Mouse (Mus musculus): ENCODE data around the gene Stox2. TPM values are rescaled to one million over a fixed set of nuclear protein-coding genes. Genes with fewer than 3 reads are reported as not detected.

Gene Stox2
- total and polyA plus RNA-seq, 3 experiments, result 0.27 TPM; not detected in 2

DNA sequence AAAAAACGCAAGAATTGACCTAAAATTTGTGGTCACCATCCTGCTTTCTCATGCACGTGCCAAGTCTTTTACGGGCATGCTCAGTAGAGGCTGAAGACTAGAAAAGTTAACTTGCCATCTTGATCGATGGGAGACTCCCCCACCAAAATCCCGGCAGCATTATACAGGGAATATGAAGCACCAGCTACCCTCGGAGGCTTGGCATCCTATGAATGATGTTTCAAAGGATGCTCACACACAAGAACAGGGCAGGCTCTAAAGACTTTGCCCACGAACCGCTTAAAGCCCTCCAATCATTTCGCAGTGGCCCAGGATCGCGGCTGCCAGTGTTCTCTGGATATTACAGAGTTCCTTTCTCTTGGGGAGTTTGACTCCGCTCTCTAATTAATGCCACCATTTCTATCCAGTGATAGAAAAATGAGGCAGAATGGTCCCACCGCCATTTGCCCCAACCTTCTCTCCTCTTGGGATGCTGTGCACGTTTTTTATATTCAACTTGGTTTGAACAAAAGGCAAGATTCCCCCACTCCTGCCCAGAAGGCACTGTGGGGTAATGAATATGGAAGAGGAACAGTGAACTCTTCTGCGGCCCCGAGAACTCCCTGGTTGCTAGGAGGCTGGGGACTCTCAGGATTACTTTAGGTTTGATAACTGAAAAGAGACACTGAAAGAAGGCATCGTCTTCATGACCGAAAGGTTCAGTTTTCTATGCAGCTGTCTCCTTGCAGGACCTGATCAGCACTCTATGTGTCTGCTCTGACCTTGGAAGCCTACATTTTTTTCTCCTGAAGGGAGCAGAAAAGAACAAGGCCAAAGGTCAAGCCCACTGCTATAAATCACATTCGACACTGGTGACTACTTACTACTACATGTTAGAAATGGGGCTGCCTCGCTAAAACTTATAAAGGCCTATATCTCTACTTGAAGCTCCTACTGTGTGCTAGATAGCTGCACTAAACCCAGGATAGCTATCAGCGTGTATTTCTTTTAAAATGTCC is 161.5 kb downstream of the Stox2 start:
- Histone ChIP-seq H3K36me3 (replicated peaks) (no peaks in the 10 kb centered on the region), H3K9me3 (replicated peaks) (peaks cover 21% of the 10 kb centered on the region), H3K4me1 (ENCODE audit: insufficient read depth, low read depth, low read length) (no peaks in the 10 kb centered on the region), H3K27me3 (ENCODE audit: insufficient read depth, low read length) (no peaks in the 10 kb centered on the region), H3K4me3 (ENCODE audit: low read depth, low read length) (no peak overlapping the region)
- no peak for ATAC-seq (ENCODE audit: extremely low read depth, insufficient number of reproducible peaks, low FRiP score, poor library complexity, severe bottlenecking)
- DNase-seq (ENCODE audit: low spot score), result no peak
- TF ChIP-seq GATA1 (IDR thresholded peaks at IDR 0.05; ENCODE audit: borderline replicate concordance, low read length) (no peak), GATA2 (IDR thresholded peaks at IDR 0.05; ENCODE audit: borderline replicate concordance, low read depth, low read length) (no peak), POLR2AphosphoS5 (IDR thresholded peaks at IDR 0.05; ENCODE audit: insufficient replicate concordance, low read depth, low read length) (no peak), TAL1 (conservative IDR thresholded peaks at IDR 0.05; ENCODE audit: low read depth, low read length) (no peak), CTCF (IDR thresholded peaks at IDR 0.05; ENCODE audit: low read depth, low read length) (no peak)

GRCm38 (mm10) chr8:47279898-47280297 is 166.3 kb downstream of the Stox2 start:
- TF ChIP-seq POLR2AphosphoS5 (IDR thresholded peaks at IDR 0.05; ENCODE audit: insufficient replicate concordance, low read depth, low read length), result no peak
- TF ChIP-seq CTCF (IDR thresholded peaks at IDR 0.05; ENCODE audit: low read depth, low read length), result no peak
- no peak for TF ChIP-seq GATA1 (IDR thresholded peaks at IDR 0.05; ENCODE audit: borderline replicate concordance, low read length)
- no peak for TF ChIP-seq TAL1 (conservative IDR thresholded peaks at IDR 0.05; ENCODE audit: low read depth, low read length)
- TF ChIP-seq GATA2 (IDR thresholded peaks at IDR 0.05; ENCODE audit: borderline replicate concordance, low read depth, low read length), result no peak
- DNase-seq (ENCODE audit: low spot score), result no peak
- no peaks in the 10 kb centered on the region for H3K27me3 ChIP-seq (ENCODE audit: insufficient read depth, low read length)
- no peaks in the 10 kb centered on the region for H3K36me3 ChIP-seq (replicated peaks)
- no peaks in the 10 kb centered on the region for H3K9me3 ChIP-seq (replicated peaks)
- no peak overlapping the region for H3K4me3 ChIP-seq (ENCODE audit: low read depth, low read length)
- no peaks in the 10 kb centered on the region for H3K4me1 ChIP-seq (ENCODE audit: insufficient read depth, low read depth, low read length)
- no peak for ATAC-seq (ENCODE audit: extremely low read depth, insufficient number of reproducible peaks, low FRiP score, poor library complexity, severe bottlenecking)

DNA sequence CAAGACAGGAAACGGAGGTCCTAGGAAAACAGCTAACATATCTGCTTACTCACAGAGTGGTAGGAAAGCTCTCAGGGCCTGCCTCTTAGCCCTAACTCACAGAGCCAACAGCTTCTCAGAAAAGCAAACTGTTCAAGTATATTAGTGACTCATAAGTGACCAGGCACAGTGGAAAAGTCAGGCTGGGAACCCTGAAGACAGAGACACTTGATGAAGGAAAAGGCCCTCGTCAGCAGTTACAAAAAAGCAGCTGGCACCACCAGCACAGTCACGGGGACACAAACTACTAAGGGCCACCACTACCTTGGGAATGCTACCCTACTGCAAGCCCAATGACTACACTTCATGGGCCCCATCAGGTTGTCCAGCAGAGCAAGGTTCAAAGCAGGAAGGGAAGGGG is 168.0 kb downstream of the Stox2 start:
- TF ChIP-seq TAL1 (conservative IDR thresholded peaks at IDR 0.05; ENCODE audit: low read depth, low read length) (no peak), CTCF (IDR thresholded peaks at IDR 0.05; ENCODE audit: low read depth, low read length) (no peak), POLR2AphosphoS5 (IDR thresholded peaks at IDR 0.05; ENCODE audit: insufficient replicate concordance, low read depth, low read length) (no peak), GATA2 (IDR thresholded peaks at IDR 0.05; ENCODE audit: borderline replicate concordance, low read depth, low read length) (no peak), GATA1 (IDR thresholded peaks at IDR 0.05; ENCODE audit: borderline replicate concordance, low read length) (no peak)
- Histone ChIP-seq H3K36me3 (replicated peaks) (no peaks in the 10 kb centered on the region), H3K27me3 (ENCODE audit: insufficient read depth, low read length) (no peaks in the 10 kb centered on the region), H3K4me3 (ENCODE audit: low read depth, low read length) (no peak overlapping the region), H3K9me3 (replicated peaks) (no peaks in the 10 kb centered on the region), H3K4me1 (ENCODE audit: insufficient read depth, low read depth, low read length) (no peaks in the 10 kb centered on the region)
- DNase-seq (ENCODE audit: low spot score) (no peak), ATAC-seq (ENCODE audit: extremely low read depth, insufficient number of reproducible peaks, low FRiP score, poor library complexity, severe bottlenecking) (no peak)

- H3K27me3 ChIP-seq (ENCODE audit: insufficient read depth, low read length), result no peaks in the 10 kb centered on the region
- no peak overlapping the region for H3K4me3 ChIP-seq (ENCODE audit: low read depth, low read length)
- no peak for ATAC-seq (ENCODE audit: extremely low read depth, insufficient number of reproducible peaks, low FRiP score, poor library complexity, severe bottlenecking)
- no peak for DNase-seq (ENCODE audit: low spot score)
- no peaks in the 10 kb centered on the region for H3K4me1 ChIP-seq (ENCODE audit: insufficient read depth, low read depth, low read length)
- no peaks in the 10 kb centered on the region for H3K36me3 ChIP-seq (replicated peaks)
- TF ChIP-seq TAL1 (conservative IDR thresholded peaks at IDR 0.05; ENCODE audit: low read depth, low read length), result no peak
- no peak for TF ChIP-seq GATA2 (IDR thresholded peaks at IDR 0.05; ENCODE audit: borderline replicate concordance, low read depth, low read length)
- no peak for TF ChIP-seq CTCF (IDR thresholded peaks at IDR 0.05; ENCODE audit: low read depth, low read length)
- no peaks in the 10 kb centered on the region for H3K9me3 ChIP-seq (replicated peaks)
Observed at GRCm38 (mm10) chr8:47268931-47269330, 177.2 kb downstream of the Stox2 start.

DNA sequence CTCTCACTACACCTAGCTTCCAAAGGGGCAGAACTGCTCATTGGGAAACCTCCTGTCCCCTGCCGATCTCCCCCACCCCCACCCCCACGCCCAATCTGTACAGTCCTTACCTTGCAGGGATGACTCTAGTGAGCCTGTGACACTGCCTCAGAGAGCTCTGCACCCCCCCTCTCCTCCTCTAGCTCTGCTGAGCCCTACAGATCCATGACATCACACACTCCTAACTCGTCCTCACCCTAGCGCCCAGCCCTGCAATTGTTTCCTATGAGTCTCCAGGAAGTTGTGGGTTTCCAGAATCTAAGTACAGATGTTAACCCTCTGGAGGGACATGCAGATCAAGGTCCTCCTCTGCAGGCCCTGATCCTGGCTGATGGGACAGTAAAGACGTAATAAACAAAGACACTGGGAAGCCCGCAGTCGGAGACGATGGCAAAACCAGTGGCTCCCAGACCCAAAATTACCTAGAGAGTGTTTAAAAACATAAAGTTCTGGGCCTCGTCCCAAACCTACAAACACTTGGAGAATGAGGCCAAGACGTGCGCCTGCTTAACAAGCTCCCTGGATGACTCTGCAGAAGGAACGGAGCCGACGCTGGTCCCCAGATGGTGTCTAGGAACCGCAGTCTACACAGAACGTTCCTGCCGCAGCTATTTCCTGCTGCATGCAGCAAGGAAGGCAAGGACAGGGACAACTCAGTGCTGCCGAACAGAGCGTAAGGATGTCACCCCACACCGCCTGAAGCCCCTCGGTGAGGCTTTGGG is 177.9 kb downstream of the Stox2 start:
- DNase-seq (ENCODE audit: low spot score), result no peak
- Histone ChIP-seq H3K9me3 (replicated peaks) (no peaks in the 10 kb centered on the region), H3K4me1 (ENCODE audit: insufficient read depth, low read depth, low read length) (no peaks in the 10 kb centered on the region), H3K36me3 (replicated peaks) (no peaks in the 10 kb centered on the region), H3K4me3 (ENCODE audit: low read depth, low read length) (no peak overlapping the region), H3K27me3 (ENCODE audit: insufficient read depth, low read length) (no peaks in the 10 kb centered on the region)
- ATAC-seq (ENCODE audit: extremely low read depth, insufficient number of reproducible peaks, low FRiP score, poor library complexity, severe bottlenecking), result no peak
- TF ChIP-seq GATA1 (IDR thresholded peaks at IDR 0.05; ENCODE audit: borderline replicate concordance, low read length) (no peak), POLR2AphosphoS5 (IDR thresholded peaks at IDR 0.05; ENCODE audit: insufficient replicate concordance, low read depth, low read length) (no peak)

DNA sequence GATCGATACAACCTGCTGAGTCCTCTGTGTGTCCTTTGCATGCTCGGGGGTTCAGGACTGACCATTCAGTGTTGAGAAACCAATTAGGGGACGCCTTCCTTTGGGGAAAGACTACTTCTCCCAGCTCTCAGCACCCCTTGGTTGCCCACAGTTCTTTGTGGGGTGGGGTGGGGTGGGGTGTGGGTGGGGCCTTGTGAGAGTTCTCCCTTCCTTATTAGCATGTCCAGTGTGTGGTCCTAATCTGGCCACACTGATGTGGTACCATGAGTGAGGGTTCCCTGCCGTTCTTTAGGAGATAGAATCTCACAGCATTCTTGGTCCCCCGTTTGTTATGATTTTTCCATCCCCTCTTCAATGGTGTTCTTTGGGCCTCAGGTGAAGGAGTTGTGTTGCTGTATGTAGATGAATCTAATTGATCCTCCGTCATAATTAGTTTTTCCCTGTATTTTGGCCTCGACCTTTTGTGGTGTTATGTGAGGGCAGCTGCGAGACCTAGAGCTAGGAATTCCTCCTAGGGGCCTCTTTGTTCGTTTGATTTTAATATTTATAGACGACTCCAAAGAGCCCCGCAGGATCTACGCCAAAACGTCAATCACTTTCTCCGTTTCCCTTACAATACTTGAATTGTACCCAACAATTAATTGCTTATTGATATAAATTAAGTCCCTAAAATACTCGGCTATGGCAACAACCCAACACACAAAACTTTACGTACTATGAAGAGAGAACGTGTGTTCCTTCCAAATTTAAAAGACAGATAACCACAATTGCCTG is 182.9 kb downstream of the Stox2 start:
- TF ChIP-seq GATA1 (IDR thresholded peaks at IDR 0.05; ENCODE audit: borderline replicate concordance, low read length), result no peak
- TF ChIP-seq POLR2AphosphoS5 (IDR thresholded peaks at IDR 0.05; ENCODE audit: insufficient replicate concordance, low read depth, low read length), result no peak
- TF ChIP-seq GATA2 (IDR thresholded peaks at IDR 0.05; ENCODE audit: borderline replicate concordance, low read depth, low read length), result no peak
- no peak for TF ChIP-seq TAL1 (conservative IDR thresholded peaks at IDR 0.05; ENCODE audit: low read depth, low read length)
- no peak for TF ChIP-seq CTCF (IDR thresholded peaks at IDR 0.05; ENCODE audit: low read depth, low read length)
- H3K4me1 ChIP-seq (ENCODE audit: insufficient read depth, low read depth, low read length), result no peaks in the 10 kb centered on the region
- no peak overlapping the region for H3K4me3 ChIP-seq (ENCODE audit: low read depth, low read length)
- DNase-seq (ENCODE audit: low spot score) (no peak), ATAC-seq (ENCODE audit: extremely low read depth, insufficient number of reproducible peaks, low FRiP score, poor library complexity, severe bottlenecking) (no peak)
- H3K36me3 ChIP-seq (replicated peaks), result no peaks in the 10 kb centered on the region
- H3K9me3 ChIP-seq (replicated peaks), result no peaks in the 10 kb centered on the region
- no peaks in the 10 kb centered on the region for H3K27me3 ChIP-seq (ENCODE audit: insufficient read depth, low read length)

Measured in G1E (cell line).